10 mouse cellular contexts compared by ENCODE assay signal in the genomic region with DNA sequence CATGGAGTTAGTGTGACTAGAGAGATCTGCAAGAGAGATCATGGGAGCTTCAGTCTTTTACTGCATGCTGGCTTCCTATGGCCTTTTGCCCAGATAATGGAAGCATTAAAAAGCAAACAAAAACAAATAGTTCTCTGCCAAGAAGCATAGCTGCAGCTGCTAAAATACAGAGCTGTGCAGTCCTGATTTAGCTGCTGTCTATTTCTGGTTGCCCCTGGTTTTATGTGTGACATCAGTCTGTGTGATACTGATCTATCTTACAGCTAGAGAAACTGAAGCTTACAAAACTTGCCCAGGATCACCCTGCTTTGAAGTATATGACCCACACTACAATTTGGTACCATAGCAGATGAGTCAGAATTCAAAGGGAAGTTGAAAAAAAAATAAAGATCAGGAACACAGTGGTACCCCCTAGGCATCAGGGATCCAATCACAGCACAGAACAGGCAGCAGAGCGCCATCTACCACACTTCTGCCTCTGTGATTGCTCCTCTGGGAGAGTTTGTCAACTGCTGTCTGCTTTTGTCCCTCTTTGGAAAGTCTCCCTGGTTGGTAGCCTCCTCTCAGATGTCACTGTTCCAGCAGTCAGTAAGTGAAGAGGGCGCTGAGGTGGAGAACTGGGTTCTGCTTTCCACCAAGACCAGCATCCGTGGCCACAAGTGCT. TPM values are rescaled to one million over a fixed set of nuclear protein-coding genes. Genes with fewer than 3 reads are reported as not detected.
DNase-seq lines count a peak whose midpoint lies in the region; ATAC-seq and TF ChIP-seq lines count a peak whose summit lies in the region.
"Had no signal": no experiment of that assay in that cellular context is flagged by ENCODE, and none has a peak within 500 bp of the region (broad histone marks: within the 10 kb centered on the region; RNA-seq: fewer than 3 reads in every experiment).

No protein-coding gene starts in this region.

- WGBS in heart, adult 2 months = 56% methylated on average over 3 of the region's 3 CpGs
- 67% methylated on average over 3 of the region's 3 CpGs for WGBS in lung, postnatal 0 days

- peaks cover under 1% of the 10 kb centered on the region; the same call in 1 of the 2 replicates for H3K79me2 ChIP-seq in heart, adult 2 months (replicated peaks; ENCODE audit: control insufficient read depth, insufficient read depth, low read length)
- H3K79me2 ChIP-seq in MEL (ENCODE audit: control insufficient read depth, insufficient read depth, low read length, poor library complexity) = no peaks in the 10 kb centered on the region

- H3K4me2 ChIP-seq in lung, postnatal 0 days (replicated peaks; ENCODE audit: low read depth, low read length) = no peak overlapping the region

- no peak for TF ChIP-seq RAD21 in MEL (IDR thresholded peaks at IDR 0.05; ENCODE audit: low read depth, low read length)

- H3K4me3 ChIP-seq in heart, adult 2 months = no peak overlapping the region
- no peak overlapping the region for H3K4me3 ChIP-seq in left cerebral cortex, adult 2 months
- no peak overlapping the region for H3K4me3 ChIP-seq in MEL (ENCODE audit: control insufficient read depth in 1 of 2, insufficient read depth in 1 of 2, low read depth in 2 of 2, low read length in 2 of 2)
- no peak overlapping the region for H3K4me3 ChIP-seq in lung, postnatal 0 days (ENCODE audit: low read depth, low read length)

- H3K4me1 ChIP-seq in heart, adult 2 months (ENCODE audit: control insufficient read depth, insufficient read depth, low read length) = peaks cover 8% of the 10 kb centered on the region
- peaks cover 13 to 27% of the 10 kb centered on the region in 2 experiments for H3K4me1 ChIP-seq in MEL (ENCODE audit: control insufficient read depth in 1 of 2, insufficient read depth in 2 of 2, low read length in 2 of 2)
- peaks cover 12% of the 10 kb centered on the region; the same call in 1 of the 2 replicates for H3K4me1 ChIP-seq in lung, postnatal 0 days (ENCODE audit: insufficient read depth, low read depth, low read length)

- H3K9ac ChIP-seq in heart, adult 2 months (ENCODE audit: low read depth, low read length) = no peak overlapping the region
- H3K9ac ChIP-seq in MEL (ENCODE audit: control insufficient read depth, low read depth, low read length, poor library complexity, severe bottlenecking) = no peak overlapping the region
- no peak overlapping the region for H3K9ac ChIP-seq in lung, postnatal 0 days (replicated peaks; ENCODE audit: low read depth)

- H3K9me3 ChIP-seq in MEL (replicated peaks; ENCODE audit: insufficient read depth, low read length) = no peaks in the 10 kb centered on the region
- H3K9me3 ChIP-seq in lung, postnatal 0 days (ENCODE audit: low read length) = no peaks in the 10 kb centered on the region

- peak; percentile 43 for TF ChIP-seq CTCF in heart, adult 2 months (IDR thresholded peaks at IDR 0.05)
- no peak; the same call in none of the 2 replicates for TF ChIP-seq CTCF in left cerebral cortex, adult 2 months (IDR thresholded peaks at IDR 0.05)
- TF ChIP-seq CTCF in MEL (IDR thresholded peaks at IDR 0.05 in 2 of 3, conservative IDR thresholded peaks at IDR 0.05 in 1 of 3; ENCODE audit: control insufficient read depth in 1 of 3, insufficient read depth in 1 of 3, low read depth in 2 of 3, low read length in 3 of 3, poor library complexity in 1 of 3, severe bottlenecking in 1 of 3) = 0 out of 6 replicates have a peak, but pooled peaks of 2 of the 3 experiments have one; percentile 2 to 3
- TF ChIP-seq CTCF in lung, postnatal 0 days (IDR thresholded peaks at IDR 0.05) = peak; percentile 45

- peak overlapping the region; percentile 39 for H3K27ac ChIP-seq in heart, adult 2 months
- H3K27ac ChIP-seq in left cerebral cortex, adult 2 months = peak overlapping the region; percentile 57
- H3K27ac ChIP-seq in MEL (ENCODE audit: control insufficient read depth, low read depth, low read length) = no peak overlapping the region
- peak overlapping the region; percentile 54 for H3K27ac ChIP-seq in lung, postnatal 0 days (ENCODE audit: low read length)

- peaks cover 12% of the 10 kb centered on the region for H3K36me3 ChIP-seq in heart, adult 2 months (ENCODE audit: control insufficient read depth, insufficient read depth, low read length)
- peaks cover 0 to 32% of the 10 kb centered on the region in 2 experiments; a peak in 2 of 4 replicates for H3K36me3 ChIP-seq in MEL (ENCODE audit: control insufficient read depth in 1 of 2, insufficient read depth in 2 of 2, low read length in 2 of 2)
- no peaks in the 10 kb centered on the region for H3K36me3 ChIP-seq in lung, postnatal 0 days (ENCODE audit: insufficient read depth, low read length)

- no peaks in the 10 kb centered on the region for H3K27me3 ChIP-seq in heart, adult 2 months (ENCODE audit: control insufficient read depth, insufficient read depth, low read length)
- peaks cover 0 to 1% of the 10 kb centered on the region in 2 experiments; a peak in 1 of 4 replicates for H3K27me3 ChIP-seq in MEL (ENCODE audit: control insufficient read depth in 1 of 2, insufficient read depth in 2 of 2, low read length in 2 of 2)
- no peaks in the 10 kb centered on the region for H3K27me3 ChIP-seq in lung, postnatal 0 days (replicated peaks; ENCODE audit: insufficient read depth, low read length)

- intact Hi-C loops in heart, adult 2 months (cut with DNase I) = loop anchor here (5.0 kb wide), 1 partner anchor 36 kb away; the partner anchor contains the start of gene Stard9
- intact Hi-C loops in left cerebral cortex, adult 2 months (cut with DNase I) = no loop called here

- peak; percentile 75 for ATAC-seq in lung, postnatal 0 days

- TF ChIP-seq POLR2A in heart, adult 2 months (IDR thresholded peaks at IDR 0.05; ENCODE audit: insufficient read depth, low read depth, low read length) = no peak
- no peak for TF ChIP-seq POLR2A in MEL (IDR thresholded peaks at IDR 0.05; ENCODE audit: control insufficient read depth in 1 of 2, insufficient read depth in 1 of 2, low read depth in 1 of 2, low read length in 2 of 2, poor library complexity in 1 of 2)

- TF ChIP-seq EP300 in heart, adult 2 months (IDR thresholded peaks at IDR 0.05; ENCODE audit: insufficient read depth, low read depth, low read length) = no peak
- no peak for TF ChIP-seq EP300 in MEL (IDR thresholded peaks at IDR 0.05; ENCODE audit: low read depth in 1 of 2, low read length in 2 of 2)
- peak; percentile 33; the same call in 1 of the 2 replicates for TF ChIP-seq EP300 in lung, postnatal 0 days (IDR thresholded peaks at IDR 0.05)

- DNase-seq in heart, adult 2 months = no peak
- DNase-seq in heart, adult 9 months (ENCODE audit: low spot score in 2 of 2) = no peak
- DNase-seq in left cerebral cortex, adult 2 months (ENCODE audit: extremely low spot score in 1 of 2, low spot score in 2 of 2) = no peak
- no peak for DNase-seq in left cerebral cortex, adult 18-20 months (ENCODE audit: low spot score in 2 of 2)
- no peak for DNase-seq in MEL (ENCODE audit: low read depth, low spot score)
- peak; percentile 69 for DNase-seq in lung, postnatal 0 days (ENCODE audit: low spot score)
- no peak for DNase-seq in ovary, adult 18-20 months (ENCODE audit: low spot score)
- DNase-seq in cerebellum, postnatal 25 days = no peak
- DNase-seq: gastrocnemius, postnatal 14 days; thymus, adult 18-20 months had no signal

TF ChIP-seq in MEL, 35 proteins besides CTCF, POLR2A, EP300 and RAD21:
- no peak for TF ChIP-seq MEF2A (IDR thresholded peaks at IDR 0.05; ENCODE audit: extremely low read depth, insufficient replicate concordance, low read depth, low read length, poor library complexity, severe bottlenecking)
- TF ChIP-seq GATA1 (IDR thresholded peaks at IDR 0.05; ENCODE audit: low read depth, low read length) = no peak
- no peak for TF ChIP-seq MXI1 (IDR thresholded peaks at IDR 0.05; ENCODE audit: low read depth, low read length)
- no peak for TF ChIP-seq NRF1 (IDR thresholded peaks at IDR 0.05; ENCODE audit: insufficient read depth, low read depth, low read length, poor library complexity, severe bottlenecking)
- no peak for TF ChIP-seq MAZ (IDR thresholded peaks at IDR 0.05; ENCODE audit: low read depth, low read length)

RNA-seq across cellular contexts. Expression of gene Stard9, which starts 34.7 kb away (rescaled TPM):
- total RNA-seq in heart, adult 2 months (2021) = 1 to 10 TPM; 6.6 TPM
- polyA plus RNA-seq in heart, adult 2 months (2012; rRNA removed) = 6.5 and 11.4 TPM in 2 replicates
- total RNA-seq in left cerebral cortex, adult 2 months (2021) = 10 to 100 TPM; 10.1 to 10.8 TPM
- 1 to 10 TPM; 6.9 to 8.8 TPM for total RNA-seq in left cerebral cortex, adult 18-20 months (2021)
- total RNA-seq in MEL (2012; rRNA removed) = 0.46 and 0.50 TPM in 2 replicates
- polyA plus RNA-seq in MEL (2012; ENCODE audit: insufficient read depth in 1 of 2, insufficient read length in 2 of 2, low read depth in 1 of 2, low replicate concordance in 2 of 2, missing spikeins in 1 of 2) = 1 to 10 TPM in 1 of 2 experiments, not detected in 1; 1.1 TPM
- polyA plus RNA-seq in lung, postnatal 0 days (2015; fragmentation: Nextera tagmentation; extraction: Ambion mirVana) = 15.4 and 17.8 TPM in 2 replicates

RNA-seq across cellular contexts. Expression of gene Lrrc57, which starts 54.3 kb away (rescaled TPM):
- 10 to 100 TPM; 14.5 to 14.9 TPM for total RNA-seq in heart, adult 2 months (2021)
- polyA plus RNA-seq in heart, adult 2 months (2012; rRNA removed) = 12.1 and 21.1 TPM in 2 replicates
- total RNA-seq in left cerebral cortex, adult 2 months (2021) = 10 to 100 TPM; 41.6 to 42.5 TPM
- total RNA-seq in left cerebral cortex, adult 18-20 months (2021) = 10 to 100 TPM; 43.6 to 44.7 TPM
- 8.1 and 11.1 TPM in 2 replicates for total RNA-seq in MEL (2012; rRNA removed)
- 10 to 100 TPM in 1 of 2 experiments, not detected in 1; 17.5 TPM for polyA plus RNA-seq in MEL (2012; ENCODE audit: insufficient read depth in 1 of 2, insufficient read length in 2 of 2, low read depth in 1 of 2, low replicate concordance in 2 of 2, missing spikeins in 1 of 2)
- polyA plus RNA-seq in lung, postnatal 0 days (2015; fragmentation: Nextera tagmentation; extraction: Ambion mirVana) = 24.7 and 28.2 TPM in 2 replicates

RNA-seq across cellular contexts. Expression of gene Haus2, which starts 54.4 kb away (rescaled TPM):
- 10 to 100 TPM in 1 of 2 experiments, 1 to 10 TPM in 1; 9.8 to 10.2 TPM for total RNA-seq in heart, adult 2 months (2021)
- polyA plus RNA-seq in heart, adult 2 months (2012; rRNA removed) = 3.6 and 8.1 TPM in 2 replicates
- 10 to 100 TPM; 11.7 to 14.4 TPM for total RNA-seq in left cerebral cortex, adult 2 months (2021)
- total RNA-seq in left cerebral cortex, adult 18-20 months (2021) = 10 to 100 TPM; 13.1 to 14.9 TPM
- 15.8 and 16.7 TPM in 2 replicates for total RNA-seq in MEL (2012; rRNA removed)
- 10 to 100 TPM in 1 of 2 experiments, not detected in 1; 14.5 TPM for polyA plus RNA-seq in MEL (2012; ENCODE audit: insufficient read depth in 1 of 2, insufficient read length in 2 of 2, low read depth in 1 of 2, low replicate concordance in 2 of 2, missing spikeins in 1 of 2)
- polyA plus RNA-seq in lung, postnatal 0 days (2015; fragmentation: Nextera tagmentation; extraction: Ambion mirVana) = 13.2 and 14.2 TPM in 2 replicates
